Mouse (Mus musculus): ENCODE data around the gene Ttc25.
A peak's percentile ranks its signal among the peaks of the same experiment; 100 is the strongest.

GRCm38 (mm10) chr11:100576256-100576655 is 30.8 kb downstream of the Ttc25 start:
- TF ChIP-seq MAX (IDR thresholded peaks at IDR 0.05; ENCODE audit: low read depth) (no peak), CEBPB (IDR thresholded peaks at IDR 0.05; ENCODE audit: insufficient read depth, poor library complexity, severe bottlenecking) (no peak), POLR2A (IDR thresholded peaks at IDR 0.05; ENCODE audit: insufficient read length, low read depth) (no peak), REST (IDR thresholded peaks at IDR 0.05; ENCODE audit: insufficient read depth, insufficient read length) (no peak), E2F4 (IDR thresholded peaks at IDR 0.05; ENCODE audit: insufficient read depth) (no peak), POLR2AphosphoS2 (IDR thresholded peaks at IDR 0.05; ENCODE audit: insufficient read length, low read depth) (peak; percentile 45)
